In genomic region chr14:54959853-54960613, GRCm38 (mm10) we compare ENCODE assay signal across 21 mouse cellular contexts. TPM values are rescaled to one million over a fixed set of nuclear protein-coding genes. Genes with fewer than 3 reads are reported as not detected.
"Had no signal": no experiment of that assay in that cellular context is flagged by ENCODE, and none has a peak within 500 bp of the region (broad histone marks: within the 10 kb centered on the region; RNA-seq: fewer than 3 reads in every experiment).

No protein-coding gene starts in this region.

RNA-seq across cellular contexts. Expression of gene Myh6, which starts 6.7 kb away (rescaled TPM):
- polyA plus RNA-seq: small intestine, adult 2 months had no signal

RNA-seq across cellular contexts. Expression of gene Gm17428, which starts 16.7 kb away (rescaled TPM):
- total RNA-seq: layer of hippocampus, adult 18-20 months; layer of hippocampus, postnatal 14 days; left cerebral cortex, adult 8-10 months; left cerebral cortex, postnatal 14 days; left cerebral cortex, postnatal 4 days; midbrain, postnatal 0 days had no signal
- polyA plus RNA-seq: kidney, embryonic 16.5 days; limb, embryonic 12.5 days; limb, embryonic 15.5 days; liver, embryonic 11.5 days; liver, embryonic 14.5 days; liver, postnatal 0 days; lung, embryonic 14.5 days; midbrain, embryonic 11.5 days; midbrain, embryonic 14.5 days; midbrain, postnatal 0 days; neural tube, embryonic 11.5 days; neural tube, embryonic 14.5 days; small intestine, adult 2 months; spleen, adult 2 months; stomach, embryonic 16.5 days; thymus, adult 2 months had no signal

RNA-seq across cellular contexts. Expression of gene Cmtm5, which starts 24.0 kb away (rescaled TPM):
- polyA plus RNA-seq: liver, embryonic 11.5 days; liver, postnatal 0 days had no signal

RNA-seq across cellular contexts. Expression of gene Il25, which starts 27.5 kb away (rescaled TPM):
- total RNA-seq: layer of hippocampus, adult 18-20 months; layer of hippocampus, postnatal 14 days; left cerebral cortex, postnatal 14 days; left cerebral cortex, postnatal 4 days; midbrain, postnatal 0 days had no signal
- polyA plus RNA-seq: kidney, embryonic 16.5 days; limb, embryonic 12.5 days; limb, embryonic 15.5 days; liver, embryonic 11.5 days; liver, embryonic 14.5 days; liver, postnatal 0 days; lung, embryonic 14.5 days; midbrain, embryonic 11.5 days; midbrain, embryonic 14.5 days; neural tube, embryonic 11.5 days; spleen, adult 2 months; stomach, embryonic 16.5 days had no signal
